Mouse (Mus musculus) myocyte (in vitro differentiated cells): ENCODE measurements around the gene Phf10. TPM values are rescaled to one million over a fixed set of nuclear protein-coding genes. Genes with fewer than 3 reads are reported as not detected.

Experiments used
- H3K27me3 ChIP-seq: one replicate; pipeline ENCODE4 v1.6.1; 2011; ENCODE audit not compliant: control insufficient read depth, insufficient read depth, insufficient read length
- H3K36me3 ChIP-seq: one replicate; pipeline ENCODE4 v1.6.1; 2011; ENCODE audit not compliant: control insufficient read depth, insufficient read depth
- H3K4me2 ChIP-seq: one replicate; pipeline ENCODE4 v1.6.1; 2011; ENCODE audit warnings: low read depth, control low read depth
- H3K4me3 ChIP-seq: one replicate; pipeline ENCODE4 v1.5.1; 2011; ENCODE audit warnings: mild to moderate bottlenecking, control low read depth, moderate library complexity
- H3K79me2 ChIP-seq: one replicate; pipeline ENCODE4 v1.6.1; 2011; ENCODE audit not compliant: control insufficient read depth, insufficient read depth
- H3ac ChIP-seq: one replicate; pipeline ENCODE4 v1.6.1; 2011; ENCODE audit not compliant: control insufficient read depth, insufficient read length
- CEBPB ChIP-seq: IDR thresholded peaks from 2 replicates; pipeline ENCODE4 v1.6.1; 2011; ENCODE audit warnings: mild to moderate bottlenecking, moderate library complexity; ENCODE audit not compliant: poor library complexity, insufficient read depth, severe bottlenecking
- E2F4 ChIP-seq: IDR thresholded peaks from one replicate; pipeline ENCODE4 v1.6.1; 2011; ENCODE audit warnings: mild to moderate bottlenecking, control low read depth, moderate library complexity; ENCODE audit not compliant: insufficient read depth
- MAX ChIP-seq: IDR thresholded peaks from one replicate; pipeline ENCODE4 v1.6.1; 2011; ENCODE audit warnings: low read depth, mild to moderate bottlenecking, control low read depth
- MYOD1 ChIP-seq, 3 experiments: IDR thresholded peaks; one replicate each; pipeline ENCODE4 v1.6.1; 2011; ENCODE audit warnings: control low read depth in 2 of 3, low read depth in 2 of 3, mild to moderate bottlenecking in 2 of 3, moderate library complexity in 1 of 3; ENCODE audit not compliant: insufficient read length in 2 of 3, control insufficient read depth in 1 of 3
- MYOG ChIP-seq, 3 experiments: IDR thresholded peaks; one replicate each; pipeline ENCODE4 v1.6.1; 2011; ENCODE audit warnings: control low read depth in 2 of 3, low read depth in 2 of 3, mild to moderate bottlenecking in 2 of 3; ENCODE audit not compliant: insufficient read length in 2 of 3, control insufficient read depth in 1 of 3, insufficient read depth in 1 of 3
- POLR2A ChIP-seq: IDR thresholded peaks from one replicate; pipeline ENCODE4 v1.6.1; 2011; ENCODE audit warnings: low read depth, mild to moderate bottlenecking, control low read depth, moderate library complexity; ENCODE audit not compliant: insufficient read length
- POLR2AphosphoS2 ChIP-seq: IDR thresholded peaks from one replicate; pipeline ENCODE4 v1.6.1; 2011; ENCODE audit warnings: low read depth, control low read depth; ENCODE audit not compliant: insufficient read length
- REST ChIP-seq: IDR thresholded peaks from one replicate; pipeline ENCODE4 v1.6.1; 2011; ENCODE audit warnings: mild to moderate bottlenecking, control low read depth, moderate library complexity; ENCODE audit not compliant: insufficient read depth, insufficient read length
- SRF ChIP-seq: IDR thresholded peaks from one replicate; pipeline ENCODE4 v1.6.1; 2011; ENCODE audit warnings: low read depth; ENCODE audit not compliant: control insufficient read depth, insufficient read length
- TCF12 ChIP-seq: IDR thresholded peaks from one replicate; pipeline ENCODE4 v1.6.1; 2011; ENCODE audit warnings: mild to moderate bottlenecking, control low read depth; ENCODE audit not compliant: poor library complexity, insufficient read depth, severe bottlenecking
- TCF3 ChIP-seq: IDR thresholded peaks from one replicate; pipeline ENCODE4 v1.6.1; 2011; ENCODE audit warnings: low read depth, control low read depth; ENCODE audit not compliant: insufficient read length
- USF1 ChIP-seq: IDR thresholded peaks from one replicate; pipeline ENCODE4 v1.6.1; 2011; ENCODE audit warnings: low read depth, mild to moderate bottlenecking, control low read depth, moderate library complexity
- polyA plus RNA-seq: library from polyadenylated mRNA; unstranded; fragments of >200 nt; fragmentation: generic; extraction: Trizol; gene quantifications from one replicate; pipeline ENCODE4 v1.2.1, GENCODE M21; 2012; ENCODE audit warnings: missing spikeins

The Phf10 gene
- polyA plus RNA-seq, 1 experiment: 216 TPM

DNA sequence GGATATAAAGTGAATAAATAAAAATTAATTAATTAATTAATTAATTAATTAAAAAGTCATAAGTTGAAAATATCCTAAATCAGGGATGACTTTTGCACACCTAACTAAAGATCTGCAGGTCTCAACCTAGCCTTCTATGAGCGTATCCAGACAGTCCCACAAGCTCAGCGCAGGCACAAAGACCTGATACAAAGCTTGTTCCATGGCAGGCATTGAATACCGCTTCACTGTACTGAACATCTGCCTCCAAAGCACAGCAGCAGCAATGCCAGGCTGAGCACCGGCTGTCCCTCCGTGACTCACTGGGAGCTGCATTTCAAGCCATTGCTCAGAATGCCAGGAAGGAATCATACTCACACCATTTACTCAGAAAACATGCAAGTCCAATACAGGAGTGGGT, 50.3 kb downstream of the Phf10 start:
- H3K79me2 ChIP-seq: no peaks in the 10 kb centered on the region
- H3K4me2 ChIP-seq: no peak overlapping the region
- no peak overlapping the region for H3K4me3 ChIP-seq
- TF ChIP-seq POLR2A: no peak
- no peak for TF ChIP-seq POLR2AphosphoS2
- TF ChIP-seq E2F4: no peak
- TF ChIP-seq REST: no peak
- TF ChIP-seq MYOG (IDR thresholded peaks at IDR 0.05; ENCODE audit: control insufficient read depth in 1 of 3, insufficient read depth in 1 of 3, insufficient read length in 2 of 3, low read depth in 2 of 3): no peak
- peak in 1 of 3 experiments; percentile 19 for TF ChIP-seq MYOD1 (IDR thresholded peaks at IDR 0.05; ENCODE audit: control insufficient read depth in 1 of 3, insufficient read length in 2 of 3, low read depth in 2 of 3)
- no peak for TF ChIP-seq TCF12
- no peak for TF ChIP-seq USF1
- H3K27me3 ChIP-seq: no peaks in the 10 kb centered on the region
- no peaks in the 10 kb centered on the region for H3K36me3 ChIP-seq
- no peak overlapping the region for H3ac ChIP-seq

DNA sequence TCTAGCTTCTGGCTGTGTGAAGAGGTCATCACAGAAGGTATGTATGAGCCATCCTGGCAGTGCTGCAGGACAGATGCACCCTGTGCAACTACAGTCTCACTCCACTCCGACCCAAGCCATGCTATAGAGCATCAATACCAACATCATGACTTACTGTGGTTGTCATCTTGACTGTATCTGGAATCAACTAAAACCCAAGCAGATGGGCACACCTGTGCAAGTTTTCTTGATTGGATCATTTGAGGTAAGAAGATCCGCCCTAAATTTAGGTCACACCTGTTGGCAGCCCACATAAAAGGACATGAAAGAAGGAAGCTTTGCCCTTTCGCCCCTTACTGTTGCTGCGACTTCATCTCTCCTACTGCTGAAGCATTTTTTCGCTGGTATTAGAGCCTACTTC, 51.7 kb downstream of the Phf10 start:
- Histone ChIP-seq H3K4me3 (no peak overlapping the region), H3K79me2 (no peaks in the 10 kb centered on the region), H3K36me3 (no peaks in the 10 kb centered on the region), H3ac (no peak overlapping the region), H3K4me2 (no peak overlapping the region), H3K27me3 (no peaks in the 10 kb centered on the region)
- TF ChIP-seq E2F4: no peak
- TF ChIP-seq REST: no peak
- TF ChIP-seq SRF: no peak
- no peak for TF ChIP-seq MYOD1 (IDR thresholded peaks at IDR 0.05; ENCODE audit: control insufficient read depth in 1 of 3, insufficient read length in 2 of 3, low read depth in 2 of 3)
- TF ChIP-seq MAX: no peak
- no peak for TF ChIP-seq MYOG (IDR thresholded peaks at IDR 0.05; ENCODE audit: control insufficient read depth in 1 of 3, insufficient read depth in 1 of 3, insufficient read length in 2 of 3, low read depth in 2 of 3)
- no peak for TF ChIP-seq TCF3
- no peak for TF ChIP-seq CEBPB
- no peak for TF ChIP-seq TCF12
- TF ChIP-seq POLR2AphosphoS2: no peak
- no peak for TF ChIP-seq POLR2A
- no peak for TF ChIP-seq USF1

DNA sequence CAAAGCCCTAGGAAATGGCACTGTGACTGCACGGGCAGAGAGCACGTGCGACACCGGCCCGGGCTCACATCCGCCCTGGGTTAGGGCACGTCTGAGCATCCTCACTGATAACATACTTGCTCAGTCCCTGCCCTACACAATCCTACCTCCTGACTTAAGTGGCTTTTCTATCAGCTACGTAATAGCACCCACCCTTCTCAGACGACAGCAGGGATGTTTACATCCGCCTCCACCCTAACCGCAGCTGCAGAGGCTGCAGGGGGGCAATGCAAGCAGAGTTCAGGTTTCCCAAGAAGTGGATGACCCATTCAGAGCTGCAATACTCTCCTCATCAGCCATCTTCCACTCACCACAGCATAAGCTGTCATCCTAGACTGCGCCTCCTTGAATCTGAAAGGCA, 53.9 kb downstream of the Phf10 start:
- no peak overlapping the region for H3ac ChIP-seq
- TF ChIP-seq POLR2AphosphoS2: no peak
- TF ChIP-seq MYOD1 (IDR thresholded peaks at IDR 0.05; ENCODE audit: control insufficient read depth in 1 of 3, insufficient read length in 2 of 3, low read depth in 2 of 3): no peak
- TF ChIP-seq REST: no peak
- TF ChIP-seq MYOG (IDR thresholded peaks at IDR 0.05; ENCODE audit: control insufficient read depth in 1 of 3, insufficient read depth in 1 of 3, insufficient read length in 2 of 3, low read depth in 2 of 3): no peak
- no peak for TF ChIP-seq CEBPB
- no peak for TF ChIP-seq USF1
- TF ChIP-seq MAX: no peak
- no peak for TF ChIP-seq SRF
- no peak for TF ChIP-seq POLR2A
- no peak for TF ChIP-seq TCF3
- TF ChIP-seq TCF12: no peak
- TF ChIP-seq E2F4: no peak
- no peak overlapping the region for H3K4me2 ChIP-seq
- H3K4me3 ChIP-seq: no peak overlapping the region
- H3K27me3 ChIP-seq: no peaks in the 10 kb centered on the region
- no peaks in the 10 kb centered on the region for H3K36me3 ChIP-seq
- H3K79me2 ChIP-seq: no peaks in the 10 kb centered on the region

DNA sequence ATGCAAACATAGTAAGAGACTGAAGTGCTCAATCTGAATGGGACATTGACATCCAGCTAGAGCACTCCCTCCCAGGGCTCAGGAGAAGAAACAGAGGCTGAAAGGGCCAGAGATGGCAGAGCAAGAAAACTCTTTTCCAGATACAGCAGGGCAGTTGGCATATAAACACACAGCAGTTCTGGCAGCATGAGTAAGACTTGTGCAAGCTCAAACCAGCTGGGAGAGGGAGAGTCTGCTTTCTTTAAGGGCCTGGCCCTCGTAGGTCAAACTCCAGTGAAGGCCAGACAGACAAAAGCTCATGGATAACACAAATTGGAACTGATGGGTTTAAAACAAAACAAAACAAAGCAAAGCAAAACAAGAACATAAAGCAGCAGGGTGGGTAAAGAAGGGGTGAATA, 54.5 kb downstream of the Phf10 start:
- Histone ChIP-seq H3K27me3 (no peaks in the 10 kb centered on the region), H3K4me2 (no peak overlapping the region)

DNA sequence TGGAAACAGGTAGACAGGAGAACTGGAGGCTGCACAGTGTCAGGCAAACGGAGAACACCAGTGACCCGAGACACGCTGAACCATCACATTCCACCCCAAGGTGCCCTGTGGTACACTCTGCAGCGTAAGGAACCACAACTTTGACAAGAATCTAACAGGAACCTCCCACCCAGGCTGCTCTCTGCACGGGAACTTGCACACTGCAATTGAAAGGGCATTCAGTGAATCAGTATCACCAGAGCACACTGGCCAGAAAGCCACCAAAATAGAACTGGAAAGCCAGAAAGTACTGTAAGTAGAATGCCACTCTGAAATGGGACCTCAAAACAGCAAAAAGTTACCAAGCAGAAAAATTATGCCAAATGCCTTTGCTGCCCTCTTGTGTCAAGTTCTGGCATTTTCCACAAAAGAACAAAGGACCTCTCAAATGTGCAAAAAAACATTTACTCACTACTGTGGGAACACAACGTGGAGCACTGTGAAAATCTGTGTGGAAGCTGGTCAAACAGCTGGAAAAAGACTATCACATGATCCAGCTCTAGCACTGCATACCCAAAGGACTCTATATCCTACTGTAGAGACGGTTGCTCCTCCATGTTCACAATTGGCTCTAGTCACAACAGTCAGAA, 56.3 kb downstream of the Phf10 start:
- Histone ChIP-seq H3ac (no peak overlapping the region), H3K4me2 (no peak overlapping the region), H3K36me3 (no peaks in the 10 kb centered on the region), H3K27me3 (no peaks in the 10 kb centered on the region), H3K4me3 (no peak overlapping the region), H3K79me2 (no peaks in the 10 kb centered on the region)
- TF ChIP-seq POLR2A: no peak
- TF ChIP-seq USF1: no peak
- no peak for TF ChIP-seq E2F4

More for the DNA sequence above, 54.5 kb downstream of the Phf10 start:
- Histone ChIP-seq H3ac (no peak overlapping the region), H3K4me3 (no peak overlapping the region), H3K36me3 (no peaks in the 10 kb centered on the region), H3K79me2 (no peaks in the 10 kb centered on the region)
- TF ChIP-seq TCF12 (no peak), CEBPB (peak; percentile 17; the same call in 1 of the 2 replicates)
